Mouse (Mus musculus) limb, embryonic 14.5 days (tissue): Measurements from ENCODE around the gene Phlpp1. TPM values are rescaled to one million over a fixed set of nuclear protein-coding genes. Genes with fewer than 3 reads are reported as not detected.

ENCODE experiments used
- ATAC-seq: fragments of 200-750 bp; cut with Nextera tagmentation; 2 replicates; pipeline ENCODE4 v1.8.0; 2017; ENCODE audit warnings: low read depth, moderate number of reproducible peaks, moderate TSS enrichment; ENCODE audit not compliant: low FRiP score
- DNase-seq: peaks from one replicate; pipeline ENCODE4 v3.0.0-alpha.2; 2015; ENCODE audit warnings: low spot score
- H3K27ac ChIP-seq: fragments of 300-500 bp; sonication (generic); replicated peaks from 2 replicates; pipeline ENCODE4 v1.5.1; 2014; ENCODE audit warnings: low read depth, mild to moderate bottlenecking, low read length, moderate library complexity, mixed read lengths
- H3K27me3 ChIP-seq: fragments of 300-500 bp; sonication (generic); 2 replicates; pipeline ENCODE4 v1.6.1; 2014; ENCODE audit warnings: low read length, mixed read lengths; ENCODE audit not compliant: control insufficient read depth, insufficient read depth
- H3K36me3 ChIP-seq: fragments of 300-500 bp; sonication (generic); 2 replicates; pipeline ENCODE4 v1.6.1; 2014; ENCODE audit warnings: mild to moderate bottlenecking, low read length, moderate library complexity, mixed read lengths; ENCODE audit not compliant: control insufficient read depth, insufficient read depth
- H3K4me1 ChIP-seq: fragments of 300-500 bp; sonication (generic); 2 replicates; pipeline ENCODE4 v1.6.1; 2014; ENCODE audit warnings: antibody characterized with exemption, low read length, mixed read lengths; ENCODE audit not compliant: control insufficient read depth, insufficient read depth
- H3K4me2 ChIP-seq: fragments of 300-500 bp; sonication (generic); replicated peaks from 2 replicates; pipeline ENCODE4 v1.6.1; 2014; ENCODE audit warnings: low read depth, mild to moderate bottlenecking, low read length, moderate library complexity; ENCODE audit not compliant: severe bottlenecking
- H3K4me3 ChIP-seq: fragments of 300-500 bp; sonication (generic); replicated peaks from 2 replicates; pipeline ENCODE4 v1.5.1; 2014; ENCODE audit warnings: low read length
- H3K9ac ChIP-seq: fragments of 300-500 bp; sonication (generic); 2 replicates; pipeline ENCODE4 v1.6.1; 2014; ENCODE audit warnings: mild to moderate bottlenecking, low read depth, low read length, moderate library complexity; ENCODE audit not compliant: severe bottlenecking
- H3K9me3 ChIP-seq: fragments of 300-500 bp; sonication (generic); 2 replicates; pipeline ENCODE4 v1.6.1; 2016; ENCODE audit warnings: low read length; ENCODE audit not compliant: control insufficient read depth
- POLR2A ChIP-seq: fragments of 200-500 bp; IDR thresholded peaks from 2 replicates; pipeline ENCODE4 v1.8.0; 2012; ENCODE audit warnings: inconsistent platforms, mild to moderate bottlenecking, moderate library complexity, borderline replicate concordance; ENCODE audit not compliant: insufficient read depth, insufficient read length; ENCODE audit errors: extremely low read depth
- WGBS: fragments of 180-500 bp; shearing (Covaris S2); extraction: QIAGEN DNeasy Blood & Tissue Kit; methylation state at CpG from one replicate; pipeline ENCODE4 v1.1.7; 2014; 5-methylcytosine and 5-hydroxymethylcytosine counted together
- polyA plus RNA-seq, 2 experiments: library from polyadenylated mRNA; depleted of rRNA in 1 of 2; stranded (reverse) in 1 of 2; unstranded in 1 of 2; fragments of >200 nt; fragmentation: Nextera tagmentation in 1 of 2; extraction: Ambion mirVana in 1 of 2; gene quantifications; 2 replicates each; pipeline versions ENCODE4 v1.2.1 to v1.2.3; 2012 to 2014

Phlpp1 gene
- polyA plus RNA-seq, 2 experiments, result 3.9 to 9.3 TPM

DNA sequence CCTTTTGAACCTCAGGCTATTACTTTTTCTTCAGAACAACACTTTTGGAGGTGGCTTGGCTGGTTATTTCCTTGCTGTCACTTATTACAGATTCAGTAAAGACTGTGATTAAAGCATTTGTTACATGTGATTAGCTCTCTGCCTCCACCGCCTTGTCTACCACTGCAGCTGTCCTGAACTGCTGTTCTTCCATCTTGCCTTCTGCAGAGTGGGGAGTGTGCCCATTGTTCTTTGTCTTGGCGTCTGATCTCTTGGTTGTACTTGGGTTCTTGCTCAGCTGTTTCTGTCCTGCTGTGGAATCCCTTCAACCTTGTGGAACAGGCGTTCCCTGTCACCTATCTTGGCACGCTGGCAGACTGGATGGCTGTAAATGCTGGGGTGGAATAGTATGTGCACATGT lies 30.4 kb downstream of the Phlpp1 start:
- DNase-seq (no peak), ATAC-seq (peak; percentile 73)
- WGBS, result 69% methylated on average over 4 of the region's 4 CpGs
- Histone ChIP-seq H3K27me3 (no peaks in the 10 kb centered on the region), H3K9me3 (no peaks in the 10 kb centered on the region), H3K4me3 (no peak overlapping the region), H3K9ac (no peak overlapping the region), H3K36me3 (no peaks in the 10 kb centered on the region), H3K27ac (no peak overlapping the region), H3K4me1 (peaks cover 5% of the 10 kb centered on the region), H3K4me2 (no peak overlapping the region)
- no peak for TF ChIP-seq POLR2A

- Histone ChIP-seq H3K27ac (no peak overlapping the region; the same call in 1 of the 2 replicates), H3K4me3 (no peak overlapping the region), H3K9me3 (no peaks in the 10 kb centered on the region), H3K4me2 (no peak overlapping the region), H3K27me3 (no peaks in the 10 kb centered on the region), H3K36me3 (no peaks in the 10 kb centered on the region), H3K9ac (no peak overlapping the region), H3K4me1 (peaks cover 6% of the 10 kb centered on the region)
- ATAC-seq (no peak), DNase-seq (no peak)
- TF ChIP-seq POLR2A, result no peak
- WGBS, result 77% methylated on average over 3 of the region's 3 CpGs
These were observed 32.4 kb downstream of the Phlpp1 start for GRCm38 (mm10) chr1:106203942-106204341.

- no peak overlapping the region for H3K9ac ChIP-seq
- H3K9me3 ChIP-seq, result no peaks in the 10 kb centered on the region
- ATAC-seq (no peak), DNase-seq (peak; percentile 25)
- no peaks in the 10 kb centered on the region for H3K27me3 ChIP-seq
- H3K4me3 ChIP-seq, result no peak overlapping the region
- WGBS, result 24% methylated on average over 3 of the region's 3 CpGs
- TF ChIP-seq POLR2A, result no peak
- H3K4me1 ChIP-seq, result peaks cover 9% of the 10 kb centered on the region
- no peak overlapping the region; the same call in 1 of the 2 replicates for H3K27ac ChIP-seq
- H3K36me3 ChIP-seq, result no peaks in the 10 kb centered on the region
- H3K4me2 ChIP-seq, result no peak overlapping the region
These were observed 32.8 kb downstream of the Phlpp1 start for GRCm38 (mm10) chr1:106204350-106204749.

DNA sequence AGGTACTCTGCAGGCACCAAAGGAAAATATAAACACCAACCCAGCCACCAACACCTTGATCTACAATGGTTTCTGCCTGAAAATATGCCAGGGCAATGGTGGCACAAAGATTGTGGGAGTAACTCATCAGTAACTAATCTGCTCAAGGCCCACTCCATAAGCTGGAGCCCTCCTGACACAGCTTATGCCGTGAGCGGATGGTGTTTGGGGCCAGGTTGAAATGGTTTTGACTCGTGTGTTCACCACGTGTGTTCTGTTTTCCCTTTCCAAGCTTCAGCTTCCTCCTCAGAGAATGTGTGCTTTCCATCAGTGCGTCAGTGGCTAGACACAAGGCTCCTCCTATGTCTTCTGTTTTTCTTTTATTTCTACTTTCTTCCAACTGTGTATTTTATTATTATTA lies 37.0 kb downstream of the Phlpp1 start:
- TF ChIP-seq POLR2A, result no peak
- H3K27me3 ChIP-seq, result no peaks in the 10 kb centered on the region
- no peak overlapping the region for H3K4me2 ChIP-seq
- ATAC-seq (no peak), DNase-seq (no peak)
- H3K9me3 ChIP-seq, result no peaks in the 10 kb centered on the region
- H3K9ac ChIP-seq, result no peak overlapping the region
- H3K36me3 ChIP-seq, result no peaks in the 10 kb centered on the region
- no peak overlapping the region for H3K4me3 ChIP-seq
- H3K4me1 ChIP-seq, result peaks cover 14% of the 10 kb centered on the region
- H3K27ac ChIP-seq, result no peak overlapping the region
- 36% methylated on average over 5 of the region's 5 CpGs for WGBS

GRCm38 (mm10) chr1:106210461-106210860 lies 38.9 kb downstream of the Phlpp1 start:
- WGBS, result 33% methylated on average over 3 of the region's 3 CpGs
- peaks cover 9% of the 10 kb centered on the region; the same call in 1 of the 2 replicates for H3K4me1 ChIP-seq
- DNase-seq (no peak), ATAC-seq (no peak)
- H3K27ac ChIP-seq, result no peak overlapping the region
- no peaks in the 10 kb centered on the region for H3K36me3 ChIP-seq
- TF ChIP-seq POLR2A, result no peak
- no peak overlapping the region for H3K4me3 ChIP-seq
- H3K9ac ChIP-seq, result no peak overlapping the region
- H3K27me3 ChIP-seq, result no peaks in the 10 kb centered on the region
- no peaks in the 10 kb centered on the region for H3K9me3 ChIP-seq
- no peak overlapping the region for H3K4me2 ChIP-seq

DNA sequence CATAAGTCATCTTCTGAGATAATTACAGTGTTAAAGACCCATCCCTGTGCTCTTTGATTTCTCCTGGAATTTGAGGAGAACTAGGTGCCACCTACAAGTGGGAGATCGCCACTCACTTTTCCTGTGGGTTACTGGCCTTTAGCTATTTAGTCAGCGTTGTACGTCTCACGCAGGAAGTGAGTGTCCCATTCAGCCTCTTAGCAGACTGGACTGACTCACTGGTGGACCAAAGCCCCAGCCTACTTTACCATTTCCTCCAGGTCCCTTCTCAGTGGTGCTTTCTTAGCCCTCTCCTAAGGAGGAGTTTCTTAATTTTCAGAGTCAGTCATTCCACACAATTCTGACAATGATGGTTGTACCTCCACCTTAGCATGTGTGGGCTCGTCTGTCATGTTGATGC lies 39.6 kb downstream of the Phlpp1 start:
- Histone ChIP-seq H3K27ac (no peak overlapping the region), H3K4me1 (peaks cover 9% of the 10 kb centered on the region; the same call in 1 of the 2 replicates), H3K36me3 (no peaks in the 10 kb centered on the region), H3K4me2 (no peak overlapping the region), H3K4me3 (no peak overlapping the region), H3K9ac (no peak overlapping the region), H3K27me3 (no peaks in the 10 kb centered on the region), H3K9me3 (no peaks in the 10 kb centered on the region)
- WGBS, result 75% methylated on average over 5 of the region's 5 CpGs
- no peak for TF ChIP-seq POLR2A
- no peak for DNase-seq
- no peak for ATAC-seq
